In the genomic region with DNA sequence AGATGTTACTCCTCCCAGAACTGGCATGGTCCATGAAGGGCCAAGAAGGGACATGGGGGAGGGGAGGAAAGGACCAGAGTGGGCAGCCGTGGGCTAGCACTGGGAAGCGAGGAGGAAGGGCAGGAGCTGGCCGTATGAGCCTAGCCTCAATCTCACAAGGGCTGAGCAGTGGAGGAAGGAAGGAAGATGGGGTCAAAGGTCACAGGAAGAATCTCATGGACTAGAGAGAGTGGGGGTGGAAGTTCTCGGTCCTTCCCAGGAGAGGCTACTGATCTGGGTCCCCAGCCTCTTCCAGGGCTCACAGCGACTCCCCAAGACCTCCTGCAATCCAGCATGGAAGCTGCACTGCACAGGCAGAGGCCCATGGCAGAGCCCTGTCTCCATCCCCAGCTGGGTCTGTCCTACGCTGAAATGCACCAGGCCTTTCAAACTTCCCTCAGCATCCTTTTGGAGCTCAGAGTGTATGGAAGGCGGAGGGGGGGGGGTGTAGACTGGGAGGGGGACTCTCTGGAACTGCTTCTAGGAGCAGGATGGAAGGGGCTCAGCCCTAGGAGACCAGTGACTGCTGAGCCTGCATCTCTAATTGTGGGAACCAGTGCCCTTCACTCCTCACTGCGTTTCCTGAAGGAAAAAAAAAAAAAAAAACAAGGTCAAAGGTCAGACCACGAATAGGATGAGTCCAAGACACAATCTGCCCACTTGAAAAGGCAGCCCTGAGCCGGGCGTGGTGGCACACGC, we compare ENCODE assay signal across 10 mouse cellular contexts. TPM values are rescaled to one million over a fixed set of nuclear protein-coding genes. Genes with fewer than 3 reads are reported as not detected.
DNase-seq lines count a peak whose midpoint lies in the region; ATAC-seq and TF ChIP-seq lines count a peak whose summit lies in the region.
"Had no signal": no experiment of that assay in that cellular context is flagged by ENCODE, and none has a peak within 500 bp of the region (broad histone marks: within the 10 kb centered on the region; RNA-seq: fewer than 3 reads in every experiment).

No protein-coding gene starts in this region.

- H3K79me2 ChIP-seq in liver, adult 2 months (ENCODE audit: control insufficient read depth, insufficient read depth, low read length): no peaks in the 10 kb centered on the region

- H3K36me3 ChIP-seq in heart, embryonic 11.5 days (ENCODE audit: control insufficient read depth, insufficient read depth, low read length): no peaks in the 10 kb centered on the region
- no peaks in the 10 kb centered on the region for H3K36me3 ChIP-seq in liver, adult 2 months (ENCODE audit: control insufficient read depth, insufficient read depth, low read length)
- H3K36me3 ChIP-seq in embryonic facial prominence, embryonic 12.5 days: no peaks in the 10 kb centered on the region
- H3K36me3 ChIP-seq in liver, embryonic 15.5 days (replicated peaks): no peaks in the 10 kb centered on the region

- ATAC-seq in heart, embryonic 11.5 days (replicated peaks; ENCODE audit: insufficient number of reproducible peaks, low FRiP score, low TSS enrichment): 0 out of 2 replicates have a peak, but pooled peaks have one; percentile 41
- peak; percentile 43; the same call in 1 of the 2 replicates for ATAC-seq in embryonic facial prominence, embryonic 12.5 days (ENCODE audit: insufficient number of reproducible peaks, insufficient read depth, low FRiP score, low TSS enrichment)
- peak; percentile 19; the same call in 1 of the 2 replicates for ATAC-seq in liver, embryonic 15.5 days (ENCODE audit: insufficient read depth)
- ATAC-seq: inflammation-experienced regulatory T-cells, adult 6 months had no signal

- H3K27me3 ChIP-seq in heart, embryonic 11.5 days (ENCODE audit: control insufficient read depth, insufficient read depth, low read length): 0 out of 2 replicates have a peak, but pooled peaks cover 2% of the 10 kb centered on the region
- H3K27me3 ChIP-seq in liver, adult 2 months (ENCODE audit: control insufficient read depth, insufficient read depth, low read length): no peaks in the 10 kb centered on the region
- H3K27me3 ChIP-seq in embryonic facial prominence, embryonic 12.5 days: no peaks in the 10 kb centered on the region
- H3K27me3 ChIP-seq in liver, embryonic 15.5 days: no peaks in the 10 kb centered on the region

- no peaks in the 10 kb centered on the region for H3K4me1 ChIP-seq in heart, embryonic 11.5 days (ENCODE audit: control insufficient read depth, insufficient read depth, low read length)
- peaks cover 3% of the 10 kb centered on the region; the same call in 1 of the 2 replicates for H3K4me1 ChIP-seq in liver, adult 2 months (ENCODE audit: control insufficient read depth, insufficient read depth, low read length)
- no peaks in the 10 kb centered on the region for H3K4me1 ChIP-seq in embryonic facial prominence, embryonic 12.5 days
- H3K4me1 ChIP-seq in liver, embryonic 15.5 days (replicated peaks): 0 out of 2 replicates have a peak, but pooled peaks cover 4% of the 10 kb centered on the region

- no peaks in the 10 kb centered on the region for H3K9me3 ChIP-seq in heart, embryonic 11.5 days (replicated peaks; ENCODE audit: control insufficient read depth, low read length)
- no peaks in the 10 kb centered on the region for H3K9me3 ChIP-seq in embryonic facial prominence, embryonic 12.5 days
- no peaks in the 10 kb centered on the region for H3K9me3 ChIP-seq in liver, embryonic 15.5 days (replicated peaks)

- WGBS in heart, embryonic 11.5 days (ENCODE audit: insufficient replicate concordance): 55% methylated on average over 12 of the region's 12 CpGs
- WGBS in liver, adult 2 months: 60% methylated on average over 12 of the region's 12 CpGs
- 49% methylated on average over 12 of the region's 12 CpGs for WGBS in embryonic facial prominence, embryonic 12.5 days
- 43% methylated on average over 12 of the region's 12 CpGs for WGBS in liver, embryonic 15.5 days (ENCODE audit: insufficient replicate concordance)

- TF ChIP-seq CTCF in liver, adult 2 months (IDR thresholded peaks at IDR 0.05; ENCODE audit: low read depth, low read length): no peak

- no peak for DNase-seq in heart, postnatal 25 days (ENCODE audit: low spot score)
- DNase-seq in liver, adult 2 months (ENCODE audit: extremely low read depth, low read depth, low spot score): peak; percentile 9
- no peak for DNase-seq in liver
- no peak for DNase-seq in ovary, postnatal 36 days (ENCODE audit: low spot score)
- no peak for DNase-seq in gastrocnemius, postnatal 10 days

- no peak overlapping the region for H3K4me3 ChIP-seq in heart, embryonic 11.5 days (ENCODE audit: low read depth, low read length)
- H3K4me3 ChIP-seq in liver, adult 2 months (ENCODE audit: insufficient read depth, low read depth, low read length): no peak overlapping the region
- no peak overlapping the region for H3K4me3 ChIP-seq in embryonic facial prominence, embryonic 12.5 days
- H3K4me3 ChIP-seq in liver, embryonic 15.5 days (replicated peaks): no peak overlapping the region
- H3K4me3 ChIP-seq: erythroblast, embryonic 14.5 days had no signal

- H3K4me2 ChIP-seq in heart, embryonic 11.5 days: no peak overlapping the region
- H3K4me2 ChIP-seq in embryonic facial prominence, embryonic 12.5 days (replicated peaks): no peak overlapping the region
- H3K4me2 ChIP-seq in liver, embryonic 15.5 days: no peak overlapping the region

- intact Hi-C loops in heart, postnatal 25 days (cut with DNase I): loop anchor here (1.0 to 10.0 kb wide), 3 partner anchors 81 to 419 kb away; no protein-coding TSS in a partner anchor

- H3K27ac ChIP-seq in heart, embryonic 11.5 days (ENCODE audit: low read depth, low read length): no peak overlapping the region
- H3K27ac ChIP-seq in liver, adult 2 months (replicated peaks; ENCODE audit: insufficient read depth, low read depth, low read length): peak overlapping the region; percentile 51
- no peak overlapping the region for H3K27ac ChIP-seq in embryonic facial prominence, embryonic 12.5 days
- H3K27ac ChIP-seq in liver, embryonic 15.5 days (replicated peaks): no peak overlapping the region

- no peak for TF ChIP-seq POLR2A in liver, adult 2 months (IDR thresholded peaks at IDR 0.05; ENCODE audit: extremely low read depth, insufficient read depth, low read length)

- H3K9ac ChIP-seq in heart, embryonic 11.5 days (ENCODE audit: low read depth, low read length): no peak overlapping the region
- H3K9ac ChIP-seq in liver, adult 2 months (ENCODE audit: low read depth, low read length): no peak overlapping the region
- H3K9ac ChIP-seq in embryonic facial prominence, embryonic 12.5 days: no peak overlapping the region
- no peak overlapping the region for H3K9ac ChIP-seq in liver, embryonic 15.5 days

RNA-seq across cellular contexts. Expression of gene Arhgef10l, which starts 7.9 kb away (rescaled TPM):
- polyA plus RNA-seq in heart, embryonic 11.5 days (2014; fragmentation: Nextera tagmentation; extraction: Ambion mirVana): 9.7 and 12.9 TPM in 2 replicates
- total RNA-seq in heart, postnatal 25 days (2021): 10 to 100 TPM; 62.4 to 63.9 TPM
- 17.7 and 25.5 TPM in 2 replicates for total RNA-seq in liver, adult 2 months (2014; rRNA removed)
- 54.4 and 69.9 TPM in 2 replicates for polyA plus RNA-seq in liver, adult 2 months (2012; rRNA removed)
- 17.4 and 19.7 TPM in 2 replicates for polyA plus RNA-seq in embryonic facial prominence, embryonic 12.5 days (2016; fragmentation: Nextera tagmentation; extraction: Ambion mirVana)
- polyA plus RNA-seq in liver, embryonic 15.5 days (2015; fragmentation: Nextera tagmentation; extraction: Ambion mirVana): 4.8 and 6.5 TPM in 2 replicates
- total RNA-seq in gastrocnemius, postnatal 10 days (2021): 10 to 100 TPM; 50.3 to 53.7 TPM

RNA-seq across cellular contexts. Expression of gene Rcc2, which starts 26.6 kb away (rescaled TPM):
- polyA plus RNA-seq in heart, embryonic 11.5 days (2014; fragmentation: Nextera tagmentation; extraction: Ambion mirVana): 23.3 and 24.6 TPM in 2 replicates
- total RNA-seq in heart, postnatal 25 days (2021): 10 to 100 TPM; 15.0 to 15.3 TPM
- total RNA-seq in liver, adult 2 months (2014; rRNA removed): 5.3 and 7.2 TPM in 2 replicates
- 14.3 and 16.3 TPM in 2 replicates for polyA plus RNA-seq in liver, adult 2 months (2012; rRNA removed)
- polyA plus RNA-seq in embryonic facial prominence, embryonic 12.5 days (2016; fragmentation: Nextera tagmentation; extraction: Ambion mirVana): 95.5 and 138 TPM in 2 replicates
- polyA plus RNA-seq in liver, embryonic 15.5 days (2015; fragmentation: Nextera tagmentation; extraction: Ambion mirVana): 28.0 and 32.1 TPM in 2 replicates
- 10 to 100 TPM; 23.4 to 30.2 TPM for total RNA-seq in gastrocnemius, postnatal 10 days (2021)
